ENCODE assay signal across 26 mouse cellular contexts in genomic region chr2:123320448-123321097, GRCm38 (mm10).
A peak's percentile ranks its signal among the peaks of the same experiment; 100 is the strongest.
DNase-seq lines count a peak whose midpoint lies in the region; ATAC-seq and TF ChIP-seq lines count a peak whose summit lies in the region.
"Had no signal": no experiment of that assay in that cellular context is flagged by ENCODE, and none has a peak within 500 bp of the region (broad histone marks: within the 10 kb centered on the region; RNA-seq: fewer than 3 reads in every experiment).

No protein-coding gene starts in this region.

- no peak overlapping the region for H3K4me2 ChIP-seq in intestine, embryonic 15.5 days (replicated peaks)
- H3K4me2 ChIP-seq in intestine, postnatal 0 days (replicated peaks; ENCODE audit: low read depth): no peak overlapping the region
- no peak overlapping the region for H3K4me2 ChIP-seq in lung, embryonic 15.5 days
- no peak overlapping the region for H3K4me2 ChIP-seq in intestine, embryonic 16.5 days (ENCODE audit: low read depth, low read length)
- H3K4me2 ChIP-seq: embryonic facial prominence, embryonic 12.5 days; forebrain, embryonic 12.5 days had no signal

- no peak overlapping the region for H3K4me3 ChIP-seq in intestine, embryonic 15.5 days (replicated peaks)
- H3K4me3 ChIP-seq in intestine, postnatal 0 days (ENCODE audit: low read depth, low read length): no peak overlapping the region
- H3K4me3 ChIP-seq in lung, embryonic 15.5 days: no peak overlapping the region
- H3K4me3 ChIP-seq in intestine, embryonic 16.5 days (ENCODE audit: low read length): no peak overlapping the region
- H3K4me3 ChIP-seq: embryonic facial prominence, embryonic 10.5 days; embryonic facial prominence, embryonic 12.5 days; erythroblast, embryonic 14.5 days; forebrain, embryonic 10.5 days; forebrain, embryonic 12.5 days had no signal

- no peak for TF ChIP-seq CTCF in intestine, postnatal 0 days (IDR thresholded peaks at IDR 0.05; ENCODE audit: low read depth)

- H3K27ac ChIP-seq in intestine, embryonic 15.5 days: no peak overlapping the region
- no peak overlapping the region for H3K27ac ChIP-seq in intestine, postnatal 0 days (ENCODE audit: low read depth, low read length)
- H3K27ac ChIP-seq in lung, embryonic 15.5 days: no peak overlapping the region
- no peak overlapping the region for H3K27ac ChIP-seq in intestine, embryonic 16.5 days (ENCODE audit: low read length)
- H3K27ac ChIP-seq: embryonic facial prominence, embryonic 10.5 days; embryonic facial prominence, embryonic 12.5 days; forebrain, embryonic 10.5 days; forebrain, embryonic 12.5 days had no signal

- no peaks in the 10 kb centered on the region for H3K4me1 ChIP-seq in intestine, embryonic 15.5 days (replicated peaks)
- no peaks in the 10 kb centered on the region for H3K4me1 ChIP-seq in intestine, postnatal 0 days (replicated peaks; ENCODE audit: control insufficient read depth, insufficient read depth, low read length)
- H3K4me1 ChIP-seq in lung, embryonic 15.5 days: no peaks in the 10 kb centered on the region
- no peaks in the 10 kb centered on the region for H3K4me1 ChIP-seq in intestine, embryonic 16.5 days (ENCODE audit: control insufficient read depth, insufficient read depth, low read length)
- H3K4me1 ChIP-seq: embryonic facial prominence, embryonic 10.5 days; embryonic facial prominence, embryonic 12.5 days; forebrain, embryonic 10.5 days had no signal

- H3K27me3 ChIP-seq in intestine, embryonic 15.5 days (replicated peaks): no peaks in the 10 kb centered on the region
- no peaks in the 10 kb centered on the region for H3K27me3 ChIP-seq in intestine, postnatal 0 days (replicated peaks; ENCODE audit: control insufficient read depth, insufficient read depth, low read length)
- H3K27me3 ChIP-seq in lung, embryonic 15.5 days: no peaks in the 10 kb centered on the region
- H3K27me3 ChIP-seq in intestine, embryonic 16.5 days (replicated peaks; ENCODE audit: control insufficient read depth, insufficient read depth, low read length): no peaks in the 10 kb centered on the region
- H3K27me3 ChIP-seq: CH12.LX; embryonic facial prominence, embryonic 12.5 days; forebrain, embryonic 12.5 days had no signal

- no peak overlapping the region for H3K9ac ChIP-seq in intestine, embryonic 15.5 days
- H3K9ac ChIP-seq in intestine, postnatal 0 days (ENCODE audit: low read depth, low read length): no peak overlapping the region
- H3K9ac ChIP-seq in lung, embryonic 15.5 days: no peak overlapping the region
- H3K9ac ChIP-seq in intestine, embryonic 16.5 days (ENCODE audit: low read depth, low read length): no peak overlapping the region
- H3K9ac ChIP-seq: embryonic facial prominence, embryonic 12.5 days; forebrain, embryonic 12.5 days had no signal

- H3K9me3 ChIP-seq in intestine, embryonic 15.5 days: no peaks in the 10 kb centered on the region
- no peaks in the 10 kb centered on the region for H3K9me3 ChIP-seq in intestine, postnatal 0 days (ENCODE audit: control insufficient read depth)
- no peaks in the 10 kb centered on the region for H3K9me3 ChIP-seq in lung, embryonic 15.5 days
- H3K9me3 ChIP-seq in intestine, embryonic 16.5 days (ENCODE audit: control insufficient read depth, low read length): no peaks in the 10 kb centered on the region
- H3K9me3 ChIP-seq: embryonic facial prominence, embryonic 10.5 days; embryonic facial prominence, embryonic 12.5 days; forebrain, embryonic 10.5 days; forebrain, embryonic 12.5 days had no signal

- DNase-seq in lung, postnatal 4 days: no peak
- DNase-seq: adrenal gland, adult 8-10 months; adrenal gland, postnatal 14 days; adrenal gland, postnatal 36 days; B cell, adult 2 months; cerebellum, adult 11-12 months; cerebellum, adult 2 months; cerebellum, adult 9-10 months; cerebellum, postnatal 10 days; cerebellum, postnatal 25 days had no signal

- WGBS in intestine, embryonic 15.5 days: 61% methylated on average over 4 of the region's 4 CpGs
- WGBS in intestine, postnatal 0 days: 46% methylated on average over 4 of the region's 4 CpGs
- WGBS in lung, embryonic 15.5 days: 54% methylated on average over 4 of the region's 4 CpGs
- WGBS in intestine, embryonic 16.5 days: 64% methylated on average over 4 of the region's 4 CpGs

- no peaks in the 10 kb centered on the region for H3K36me3 ChIP-seq in intestine, embryonic 15.5 days
- H3K36me3 ChIP-seq in intestine, postnatal 0 days (ENCODE audit: control insufficient read depth, insufficient read depth): no peaks in the 10 kb centered on the region
- no peaks in the 10 kb centered on the region for H3K36me3 ChIP-seq in lung, embryonic 15.5 days
- no peaks in the 10 kb centered on the region for H3K36me3 ChIP-seq in intestine, embryonic 16.5 days (ENCODE audit: control insufficient read depth, insufficient read depth, low read length)
- H3K36me3 ChIP-seq: embryonic facial prominence, embryonic 10.5 days; embryonic facial prominence, embryonic 12.5 days; forebrain, embryonic 10.5 days; forebrain, embryonic 12.5 days; G1E had no signal

- ATAC-seq in intestine, embryonic 15.5 days: peak; percentile 70
- ATAC-seq in intestine, postnatal 0 days: no peak
- ATAC-seq in lung, embryonic 15.5 days (ENCODE audit: borderline replicate concordance, extremely low read depth, low FRiP score, low TSS enrichment): 0 out of 2 replicates have a peak, but pooled peaks have one; percentile 46
- peak; percentile 74 for ATAC-seq in intestine, embryonic 16.5 days
- ATAC-seq: activated CD4-positive, CD25-positive, alpha-beta regulatory T cell, adult 4 months; CD4-positive, CD25-positive, alpha-beta regulatory T cell, adult 4 months; forebrain, embryonic 14.5 days; forebrain, embryonic 16.5 days; Patski had no signal
